Mouse (Mus musculus) cortical plate, adult 2 months (tissue): Measurements from ENCODE around the gene Pafah1b3. TPM values are rescaled to one million over a fixed set of nuclear protein-coding genes. Genes with fewer than 3 reads are reported as not detected.

Experiments used
- H3K27ac ChIP-seq: fragments of 200-500 bp; 2 replicates; pipeline ENCODE4 v1.5.1; 2012; ENCODE audit warnings: low read length, control low read depth, inconsistent platforms; ENCODE audit not compliant: insufficient read depth
- H3K4me1 ChIP-seq: fragments of 200-500 bp; 2 replicates; pipeline ENCODE4 v1.6.1; 2011; ENCODE audit warnings: low read length; ENCODE audit not compliant: control insufficient read depth, insufficient read depth
- H3K4me3 ChIP-seq: fragments of 200-500 bp; 2 replicates; pipeline ENCODE4 v1.5.1; 2011; ENCODE audit warnings: mild to moderate bottlenecking, low read length, control low read depth; ENCODE audit not compliant: insufficient read depth
- CTCF ChIP-seq: fragments of 200-500 bp; IDR thresholded peaks from 2 replicates; pipeline ENCODE4 v1.5.1; 2011; ENCODE audit warnings: mild to moderate bottlenecking, control low read depth, low read length; ENCODE audit not compliant: insufficient read depth; ENCODE audit errors: extremely low read depth
- POLR2A ChIP-seq: fragments of 200-500 bp; IDR thresholded peaks from 2 replicates; pipeline ENCODE4 v1.6.1; 2011; ENCODE audit warnings: mild to moderate bottlenecking, low read length, control low read depth; ENCODE audit not compliant: insufficient read depth; ENCODE audit errors: extremely low read depth
- polyA plus RNA-seq: library from polyadenylated mRNA; depleted of rRNA; stranded (reverse); fragments of >200 nt; gene quantifications from 2 replicates; pipeline ENCODE4 v1.2.3, GENCODE M21; 2012

Gene Pafah1b3
- polyA plus RNA-seq, 1 experiment = 20.5 TPM

- H3K27ac ChIP-seq = peak within 1 kb of the TSS; percentile 42; the same call in 1 of the 2 replicates
- TF ChIP-seq CTCF = no peak
- H3K4me1 ChIP-seq = no peaks in the 10 kb centered on the region
- peak within 1 kb of the TSS; percentile 70 for H3K4me3 ChIP-seq
Measured at GRCm38 (mm10) chr7:25305956-25306613, 8.3 kb upstream of the Pafah1b3 start, which contains the start of gene Tmem145. Gene Tmem145 (plus strand): TSS chr7:25306106.

- H3K27ac ChIP-seq = no peak overlapping the region
- H3K4me1 ChIP-seq = no peaks in the 10 kb centered on the region
- peak overlapping the region; percentile 70 for H3K4me3 ChIP-seq
- TF ChIP-seq CTCF (no peak), POLR2A (no peak)
Measured at GRCm38 (mm10) chr7:25305481-25305880, 7.7 kb upstream of the Pafah1b3 start.

GRCm38 (mm10) chr7:25303685-25304006 is 5.9 kb upstream of the Pafah1b3 start:
- Histone ChIP-seq H3K27ac (no peak overlapping the region), H3K4me3 (no peak overlapping the region), H3K4me1 (no peaks in the 10 kb centered on the region)
- no peak for TF ChIP-seq POLR2A
- no peak for TF ChIP-seq CTCF

- TF ChIP-seq CTCF (no peak), POLR2A (no peak)
- no peaks in the 10 kb centered on the region for H3K4me1 ChIP-seq
- no peak overlapping the region for H3K27ac ChIP-seq
- H3K4me3 ChIP-seq = no peak overlapping the region
Measured at GRCm38 (mm10) chr7:25303003-25303684, 5.4 kb upstream of the Pafah1b3 start.

GRCm38 (mm10) chr7:25301063-25301462 is 3.3 kb upstream of the Pafah1b3 start, which contains the start of gene Prr19:
Gene Prr19 (plus strand): TSS chr7:25301411.
- no peak within 1 kb of the TSS for H3K4me3 ChIP-seq
- TF ChIP-seq POLR2A = no peak
- TF ChIP-seq CTCF = no peak
- H3K27ac ChIP-seq = no peak within 1 kb of the TSS
- 0 out of 2 replicates have a peak, but pooled peaks cover 1% of the 10 kb centered on the region for H3K4me1 ChIP-seq

GRCm38 (mm10) chr7:25296945-25297453 is 787 bp downstream of the Pafah1b3 start:
- 0 out of 2 replicates have a peak, but pooled peaks cover 1% of the 10 kb centered on the region for H3K4me1 ChIP-seq
- no peak overlapping the region for H3K27ac ChIP-seq
- no peak for TF ChIP-seq POLR2A
- no peak for TF ChIP-seq CTCF
- H3K4me3 ChIP-seq = peak overlapping the region; percentile 62

- TF ChIP-seq POLR2A (no peak), CTCF (no peak)
- Histone ChIP-seq H3K27ac (no peak overlapping the region), H3K4me3 (no peak overlapping the region), H3K4me1 (0 out of 2 replicates have a peak, but pooled peaks cover 1% of the 10 kb centered on the region)
Measured at GRCm38 (mm10) chr7:25294960-25295722, 2.6 kb downstream of the Pafah1b3 start.

GRCm38 (mm10) chr7:25294495-25294894 is 3.3 kb downstream of the Pafah1b3 start:
- no peak overlapping the region for H3K27ac ChIP-seq
- no peak overlapping the region for H3K4me3 ChIP-seq
- TF ChIP-seq CTCF = no peak
- TF ChIP-seq POLR2A = no peak

GRCm38 (mm10) chr7:25293191-25293739 is 4.5 kb downstream of the Pafah1b3 start:
- TF ChIP-seq POLR2A (no peak), CTCF (no peak)
- Histone ChIP-seq H3K4me3 (no peak overlapping the region), H3K4me1 (0 out of 2 replicates have a peak, but pooled peaks cover 1% of the 10 kb centered on the region), H3K27ac (no peak overlapping the region)

More at GRCm38 (mm10) chr7:25294495-25294894, 3.3 kb downstream of the Pafah1b3 start:
- H3K4me1 ChIP-seq = 0 out of 2 replicates have a peak, but pooled peaks cover 1% of the 10 kb centered on the region
